Mouse (Mus musculus): ENCODE data around the gene Tpp2. TPM values are rescaled to one million over a fixed set of nuclear protein-coding genes. Genes with fewer than 3 reads are reported as not detected.
"Not testable (repeated sequence)": the region's sequence is repeated elsewhere in the genome, so short reads cannot be mapped to it uniquely, and the experiment has no call there.

Gene Tpp2
- total RNA-seq (2021): 10 to 100 TPM; 44.4 to 46.8 TPM
- long read RNA-seq, experiment 1, full-length matches to known transcripts: 22 of 28 reads
- long read RNA-seq, experiment 1, partial matches to known transcripts: 3 of 28 reads
- long read RNA-seq, experiment 1, other reads (novel, unspliced or antisense): 3 of 28 reads
- long read RNA-seq, experiment 2, full-length matches to known transcripts: 20 of 26 reads
- long read RNA-seq, experiment 2, partial matches to known transcripts: 2 of 26 reads
- long read RNA-seq, experiment 2, other reads (novel, unspliced or antisense): 4 of 26 reads

- peak; percentile 96 to 98 for DNase-seq (ENCODE audit: low spot score in 2 of 2)
Measured at GRCm38 (mm10) chr1:43933488-43934415, at the start of gene Tpp2. Tpp2 (plus strand) TSS chr1:43933647.

- DNase-seq (ENCODE audit: low spot score in 2 of 2): not testable (repeated sequence)
Measured at GRCm38 (mm10) chr1:43888358-43888757, 45.1 kb upstream of the Tpp2 start.

- no peak for DNase-seq (ENCODE audit: low spot score in 2 of 2)
Measured at GRCm38 (mm10) chr1:43895742-43896141, 37.7 kb upstream of the Tpp2 start.

GRCm38 (mm10) chr1:43897131-43897530 is 36.3 kb upstream of the Tpp2 start:
- DNase-seq (ENCODE audit: low spot score in 2 of 2): no peak

- no peak for DNase-seq (ENCODE audit: low spot score in 2 of 2)
Measured at GRCm38 (mm10) chr1:43897987-43898386, 35.5 kb upstream of the Tpp2 start.

- peak; percentile 83 to 86 for DNase-seq (ENCODE audit: low spot score in 2 of 2)
Measured at GRCm38 (mm10) chr1:43898991-43899714, 34.3 kb upstream of the Tpp2 start.

GRCm38 (mm10) chr1:43902417-43902816 is 31.0 kb upstream of the Tpp2 start:
- DNase-seq (ENCODE audit: low spot score in 2 of 2): no peak

- DNase-seq (ENCODE audit: low spot score in 2 of 2): no peak
Measured at GRCm38 (mm10) chr1:43902855-43903254, 30.6 kb upstream of the Tpp2 start.

GRCm38 (mm10) chr1:43915428-43915827 is 18.0 kb upstream of the Tpp2 start:
- no peak for DNase-seq (ENCODE audit: low spot score in 2 of 2)

- DNase-seq (ENCODE audit: low spot score in 2 of 2): no peak
Measured at GRCm38 (mm10) chr1:43916854-43917253, 16.6 kb upstream of the Tpp2 start.

- no peak for DNase-seq (ENCODE audit: low spot score in 2 of 2)
Measured at GRCm38 (mm10) chr1:43934416-43934810, 966 bp downstream of the Tpp2 start.

- no peak for DNase-seq (ENCODE audit: low spot score in 2 of 2)
Measured at GRCm38 (mm10) chr1:43939310-43939709, 5.9 kb downstream of the Tpp2 start.

GRCm38 (mm10) chr1:43941476-43942217 is 8.2 kb downstream of the Tpp2 start:
- no peak for DNase-seq (ENCODE audit: low spot score in 2 of 2)

- no peak for DNase-seq (ENCODE audit: low spot score in 2 of 2)
Measured at GRCm38 (mm10) chr1:43942814-43943213, 9.4 kb downstream of the Tpp2 start.

GRCm38 (mm10) chr1:43953679-43954078 is 20.2 kb downstream of the Tpp2 start:
- no peak for DNase-seq (ENCODE audit: low spot score in 2 of 2)

- DNase-seq (ENCODE audit: low spot score in 2 of 2): no peak
Measured at GRCm38 (mm10) chr1:43964381-43964780, 30.9 kb downstream of the Tpp2 start.

- no peak for DNase-seq (ENCODE audit: low spot score in 2 of 2)
Measured at GRCm38 (mm10) chr1:43966756-43967155, 33.3 kb downstream of the Tpp2 start.

- DNase-seq (ENCODE audit: low spot score in 2 of 2): no peak
Measured at GRCm38 (mm10) chr1:43969361-43969760, 35.9 kb downstream of the Tpp2 start.

- DNase-seq (ENCODE audit: low spot score in 2 of 2): no peak
Measured at GRCm38 (mm10) chr1:43971089-43971488, 37.6 kb downstream of the Tpp2 start.

- no peak for DNase-seq (ENCODE audit: low spot score in 2 of 2)
Measured at GRCm38 (mm10) chr1:43996914-43997589, 63.6 kb downstream of the Tpp2 start.

Data from left cerebral cortex, adult 18-20 months (tissue).